Mouse (Mus musculus): ENCODE data around the gene Usp37.
"Not testable (repeated sequence)": the region's sequence is repeated elsewhere in the genome, so short reads cannot be mapped to it uniquely, and the experiment has no call there.

Usp37 gene

DNA sequence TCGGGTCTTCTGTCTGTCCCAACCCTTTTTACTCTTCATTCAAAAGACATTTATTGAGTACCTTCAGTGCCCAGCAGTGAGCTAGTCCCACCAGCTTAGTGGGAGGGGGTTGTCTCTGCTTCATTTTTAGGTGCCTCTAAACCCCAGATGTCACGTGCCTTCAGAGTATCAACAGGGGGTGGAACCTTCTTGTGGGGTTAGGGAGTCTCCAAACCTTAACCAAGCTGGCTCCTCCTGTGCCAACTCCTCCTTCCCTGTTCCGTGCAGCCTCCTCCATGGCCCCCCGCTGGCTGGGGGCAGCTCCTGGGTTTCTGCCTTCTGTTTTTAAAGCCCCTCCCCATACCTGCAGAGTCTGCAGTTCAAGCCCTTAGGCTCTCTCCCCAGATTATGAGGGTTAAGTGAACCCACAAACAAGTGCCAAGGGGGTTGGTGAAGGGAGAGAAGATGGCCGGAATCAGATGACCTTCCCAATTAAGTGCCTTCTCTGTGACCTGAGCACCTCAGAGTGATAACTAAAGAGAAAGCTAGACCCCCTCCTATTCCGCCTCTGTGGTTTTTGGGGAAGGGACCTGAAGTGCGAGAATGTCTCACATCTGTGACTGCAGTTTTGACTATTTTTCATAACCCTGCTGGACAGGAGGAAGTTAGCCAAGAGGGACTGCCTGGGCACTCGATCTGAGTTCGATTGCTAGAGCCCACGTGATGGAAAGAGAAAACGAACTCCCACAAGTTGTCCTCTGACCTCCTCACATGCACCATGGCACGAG lies 147.4 kb downstream of the Usp37 start:
- DNase-seq = not testable (repeated sequence)

DNA sequence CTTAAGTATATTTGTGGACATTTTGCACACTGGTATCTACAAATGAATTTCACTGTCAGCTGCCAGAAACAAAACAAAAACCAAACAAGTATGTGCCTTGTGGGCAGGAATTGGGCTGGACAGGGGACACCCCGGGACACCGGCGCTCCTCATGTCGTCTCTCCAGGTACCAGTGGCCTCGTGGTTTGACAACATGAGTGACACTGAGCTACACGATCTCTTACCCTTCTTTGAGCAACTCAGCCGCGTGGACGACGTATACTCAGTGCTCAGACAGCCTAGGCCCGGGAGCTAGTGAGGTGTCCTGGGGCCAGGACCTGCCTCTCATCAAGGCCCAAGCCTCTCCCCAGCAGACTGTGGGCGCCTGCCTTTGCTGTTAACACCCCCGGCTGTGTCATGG lies 148.8 kb downstream of the Usp37 start:
- peak; percentile 93 for DNase-seq

DNA sequence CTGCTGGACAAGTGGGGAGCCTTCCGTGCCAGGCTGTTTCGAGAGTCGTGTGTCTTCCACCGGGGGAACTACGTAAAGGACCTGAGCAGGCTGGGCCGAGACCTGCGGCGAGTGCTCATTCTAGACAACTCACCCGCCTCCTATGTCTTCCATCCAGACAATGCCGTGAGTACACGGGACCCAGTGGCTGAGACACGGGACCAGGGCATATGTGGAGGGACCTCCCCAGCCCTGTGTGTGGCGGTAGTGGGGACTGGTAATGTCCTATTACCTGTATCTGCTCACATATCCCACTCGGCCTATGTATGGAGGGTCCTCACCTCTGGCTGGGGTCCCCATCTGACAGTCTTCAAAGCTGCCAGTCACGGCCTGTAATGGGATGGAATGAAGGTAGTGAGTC lies 149.2 kb downstream of the Usp37 start:
- peak; percentile 92 for DNase-seq

DNA sequence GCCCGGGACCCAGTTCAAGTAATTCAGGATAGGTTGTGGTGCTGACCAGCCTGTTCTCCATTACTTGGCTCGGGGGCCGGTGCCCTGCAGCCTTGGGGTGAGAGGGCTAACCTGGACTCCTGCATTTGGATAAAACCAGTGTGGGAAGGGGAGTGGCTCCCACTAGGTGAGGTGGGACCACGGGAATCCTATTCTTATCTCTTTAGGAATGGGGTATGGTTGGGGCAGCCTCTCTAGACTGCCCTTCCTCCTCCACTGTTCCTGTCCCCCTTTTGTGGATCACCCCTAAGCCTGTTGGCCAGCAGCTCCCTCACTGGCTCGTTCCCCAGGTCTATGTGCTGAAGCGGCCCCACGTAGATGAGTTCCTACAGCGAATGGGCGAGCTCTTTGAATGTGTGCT lies 149.8 kb downstream of the Usp37 start:
- peak; percentile 94 for DNase-seq

DNA sequence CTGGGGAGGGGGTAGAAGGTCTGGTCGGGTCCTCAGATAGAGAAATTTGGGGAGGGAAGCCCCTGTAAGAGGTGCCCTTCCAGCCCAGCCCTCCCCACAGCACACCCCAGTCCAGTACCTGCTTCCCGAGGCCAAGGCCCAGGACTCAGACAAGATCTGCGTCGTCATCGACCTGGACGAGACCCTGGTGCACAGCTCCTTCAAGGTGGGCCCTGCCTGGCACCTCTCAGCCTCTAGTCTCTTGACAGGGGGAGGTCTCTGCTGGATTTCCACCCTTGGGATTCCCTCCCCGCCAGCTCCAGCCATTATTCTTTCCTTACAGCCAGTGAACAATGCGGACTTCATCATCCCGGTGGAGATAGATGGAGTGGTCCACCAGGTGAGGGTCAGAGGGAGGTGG lies 150.4 kb downstream of the Usp37 start:
- peak; percentile 95 for DNase-seq

DNA sequence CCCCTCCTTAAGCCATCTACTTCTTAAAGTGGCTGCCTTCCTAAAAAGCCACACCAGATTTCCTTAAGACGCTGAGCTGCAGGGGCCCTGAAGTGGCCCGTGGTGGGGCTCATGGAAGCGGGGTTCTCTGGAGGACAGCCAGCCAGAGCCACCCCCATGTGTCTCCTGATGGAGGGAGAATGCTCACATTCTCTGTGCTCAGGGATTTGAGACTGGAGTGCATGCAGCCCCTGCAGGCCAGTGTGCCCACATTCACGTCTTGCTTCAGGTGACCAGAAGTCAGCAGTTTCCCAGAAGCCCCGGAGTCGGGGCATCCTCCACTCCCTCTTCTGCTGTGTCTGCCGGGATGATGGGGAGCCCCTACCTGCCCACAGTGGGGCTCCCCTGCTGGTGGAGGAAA lies 151.1 kb downstream of the Usp37 start:
- peak; percentile 96 for DNase-seq

DNA sequence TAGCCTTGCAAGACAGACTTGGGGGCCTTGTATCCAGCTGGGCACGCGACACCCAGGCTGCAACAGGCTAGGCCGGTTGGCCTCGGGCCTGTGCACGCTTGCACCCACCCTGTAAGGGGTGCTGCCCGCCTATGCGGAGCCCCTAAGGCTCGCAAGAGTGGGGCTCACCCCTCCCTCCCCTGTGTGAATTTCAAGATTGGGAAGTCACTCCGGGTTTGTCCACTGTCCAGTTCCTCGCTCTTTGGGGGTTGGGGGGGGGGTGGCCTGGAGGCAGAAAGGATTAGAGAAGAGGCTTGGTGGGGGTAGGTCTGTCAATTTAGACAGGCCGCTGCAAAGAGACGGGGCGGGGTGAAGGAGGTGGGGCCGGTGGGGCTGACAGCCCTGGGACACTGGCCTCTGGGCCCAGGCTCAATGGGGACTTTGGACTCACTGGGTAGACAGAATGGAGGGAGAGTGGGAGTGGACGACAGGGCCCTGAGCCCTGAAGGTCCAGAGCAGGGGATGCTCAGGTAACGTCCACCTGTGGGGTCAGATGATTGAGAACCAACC lies 151.6 kb downstream of the Usp37 start:
- peak; percentile 96 for DNase-seq

DNA sequence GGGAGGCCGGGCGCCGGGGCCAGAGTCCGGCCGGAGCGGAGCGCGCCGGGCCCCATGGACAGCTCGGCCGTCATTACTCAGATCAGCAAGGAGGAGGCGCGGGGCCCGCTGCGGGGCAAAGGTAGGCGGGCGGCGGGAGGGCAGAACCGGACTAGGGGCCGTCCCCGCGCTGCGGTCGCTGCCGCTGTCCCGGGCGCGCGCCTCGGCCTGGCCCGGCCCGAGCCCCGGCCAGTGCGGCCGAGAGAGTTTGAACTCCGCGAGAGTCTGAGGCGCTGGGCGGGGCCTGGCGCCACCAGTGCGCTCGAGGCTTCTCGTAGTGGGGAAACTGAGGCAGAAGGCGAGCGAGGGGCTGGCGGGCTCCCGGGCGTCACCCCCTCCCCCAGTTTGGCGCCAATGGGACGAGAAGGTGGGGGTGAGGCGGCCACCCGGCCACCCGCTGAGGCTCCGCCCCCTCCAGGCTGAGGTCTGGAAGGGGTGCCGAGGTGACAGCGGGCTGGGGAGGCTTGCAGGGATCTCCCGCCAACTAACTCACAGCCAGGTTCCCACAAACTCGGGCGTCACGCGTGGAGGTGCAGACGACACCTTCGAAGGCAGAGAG lies 152.1 kb downstream of the Usp37 start:
- DNase-seq = peak; percentile 99

DNA sequence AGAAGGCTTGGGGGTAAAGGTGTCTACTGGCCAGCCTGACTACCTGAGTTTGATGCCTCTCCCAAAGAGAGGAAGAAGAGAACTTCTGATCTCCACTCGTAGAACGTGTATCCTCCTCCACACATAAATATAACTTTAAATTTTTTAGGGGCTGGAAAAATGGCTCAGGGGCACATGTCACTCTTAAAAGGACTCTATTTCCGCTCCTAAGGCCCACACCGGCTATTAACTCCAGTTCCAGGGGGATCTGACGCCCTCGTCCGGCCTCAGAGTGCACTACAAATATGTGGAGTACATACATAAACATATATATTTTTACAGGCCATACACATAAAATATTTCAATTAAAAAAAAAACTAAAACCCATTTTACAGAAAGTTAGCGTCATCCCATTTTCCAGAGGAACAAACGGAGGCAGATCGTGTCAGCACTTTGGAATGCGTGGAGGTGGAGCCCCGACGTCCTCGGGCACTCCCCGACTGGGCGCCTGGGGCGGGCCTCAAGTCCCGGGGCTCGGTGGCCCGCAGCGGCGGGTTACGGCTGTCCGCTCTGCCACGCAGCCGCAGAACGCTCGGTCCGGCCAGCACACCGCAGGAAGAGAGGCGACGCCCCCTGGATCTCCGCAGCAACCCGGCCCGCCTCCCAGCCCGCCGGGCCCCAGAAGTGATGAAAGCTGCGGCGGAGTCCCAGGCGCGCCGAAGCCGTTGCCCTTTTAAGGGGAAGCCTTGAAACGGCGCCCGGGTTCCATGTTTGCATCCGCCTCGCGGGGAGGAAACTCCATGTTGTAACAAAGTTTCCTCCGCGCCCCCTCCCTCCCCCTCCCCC lies 152.9 kb downstream of the Usp37 start, which contains the start of gene Ctdsp1:
Gene Ctdsp1, plus strand, starts transcription at position 586 of the 825 bp plus-strand sequence.
- DNase-seq = peak; percentile 100

DNA sequence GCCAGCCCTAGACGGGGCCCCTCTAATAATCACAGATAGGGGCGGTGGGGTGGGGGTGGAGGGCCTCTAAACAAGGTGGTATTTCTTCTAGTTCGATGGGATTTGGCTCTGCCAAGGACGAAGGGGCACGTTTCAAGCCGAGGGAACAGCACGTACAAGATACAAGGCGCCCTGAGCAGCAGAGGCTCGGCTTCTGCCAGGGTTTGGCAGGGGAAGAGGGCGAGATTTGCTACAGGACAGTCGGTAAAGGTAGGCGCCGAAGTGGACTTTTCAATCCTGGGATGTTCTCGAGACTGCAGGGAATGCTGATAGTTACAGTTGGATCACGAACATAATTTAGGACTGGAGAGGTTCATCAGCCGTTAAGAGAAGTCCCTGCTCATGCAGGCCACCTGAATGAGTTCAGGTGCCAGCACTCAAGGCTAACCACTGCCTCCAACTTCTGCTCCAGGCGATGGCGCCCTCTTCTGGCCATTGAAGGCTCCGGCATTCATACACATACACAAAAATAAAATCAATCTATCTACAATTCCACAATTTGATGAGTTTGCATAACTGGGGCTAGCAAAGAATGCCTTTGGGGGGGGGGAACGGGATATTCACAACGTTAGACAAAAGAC lies 153.7 kb downstream of the Usp37 start:
- DNase-seq = peak; percentile 97

DNA sequence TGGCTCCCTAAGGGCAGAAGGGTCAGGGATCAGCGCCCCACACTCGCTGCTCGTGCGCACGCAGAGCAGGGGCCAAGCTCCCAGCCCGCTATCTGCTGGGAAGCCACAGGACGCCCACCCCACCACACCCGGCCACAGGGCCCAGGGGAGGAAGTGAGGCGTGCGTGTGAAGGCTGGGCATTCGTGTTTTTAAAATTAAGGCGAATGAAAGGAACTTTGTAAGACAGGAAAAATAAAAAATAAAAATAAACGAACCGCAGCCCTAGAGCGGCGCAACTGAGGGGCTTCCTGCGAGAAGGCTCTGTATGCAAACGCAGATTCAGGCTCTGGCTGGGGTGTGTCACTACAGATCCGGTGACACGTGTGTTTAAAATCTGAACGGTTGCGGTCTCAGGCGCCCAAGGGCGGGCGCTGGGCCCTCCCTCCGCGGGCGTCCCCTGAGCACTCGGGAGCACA lies 154.2 kb downstream of the Usp37 start:
- peak; percentile 97 for DNase-seq

DNA sequence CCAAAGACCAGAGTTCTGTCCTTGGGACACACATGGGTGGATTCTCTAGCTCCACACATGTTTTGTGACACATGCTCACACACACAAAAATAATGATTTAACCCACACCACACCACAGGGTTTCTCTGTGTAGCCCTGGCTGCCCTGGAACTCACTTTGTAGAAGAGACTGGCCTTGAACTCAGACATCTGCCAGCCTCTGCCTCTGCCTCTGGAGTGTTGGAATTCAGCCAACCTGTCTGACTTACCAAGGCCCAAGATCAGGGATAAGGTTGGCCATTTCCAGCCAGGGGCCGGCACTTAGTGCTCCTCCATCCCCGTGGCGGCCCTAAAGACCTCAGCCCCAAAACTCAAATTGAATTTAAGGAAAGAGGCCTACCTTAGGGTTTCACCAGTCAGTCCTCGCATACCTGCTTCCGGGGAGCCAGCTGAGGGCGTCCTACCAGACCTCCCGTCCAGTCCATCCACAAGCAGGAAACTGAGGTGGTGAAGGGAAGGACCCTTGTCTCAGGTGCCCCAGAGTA lies 155.6 kb downstream of the Usp37 start:
- peak; percentile 92 for DNase-seq

DNA sequence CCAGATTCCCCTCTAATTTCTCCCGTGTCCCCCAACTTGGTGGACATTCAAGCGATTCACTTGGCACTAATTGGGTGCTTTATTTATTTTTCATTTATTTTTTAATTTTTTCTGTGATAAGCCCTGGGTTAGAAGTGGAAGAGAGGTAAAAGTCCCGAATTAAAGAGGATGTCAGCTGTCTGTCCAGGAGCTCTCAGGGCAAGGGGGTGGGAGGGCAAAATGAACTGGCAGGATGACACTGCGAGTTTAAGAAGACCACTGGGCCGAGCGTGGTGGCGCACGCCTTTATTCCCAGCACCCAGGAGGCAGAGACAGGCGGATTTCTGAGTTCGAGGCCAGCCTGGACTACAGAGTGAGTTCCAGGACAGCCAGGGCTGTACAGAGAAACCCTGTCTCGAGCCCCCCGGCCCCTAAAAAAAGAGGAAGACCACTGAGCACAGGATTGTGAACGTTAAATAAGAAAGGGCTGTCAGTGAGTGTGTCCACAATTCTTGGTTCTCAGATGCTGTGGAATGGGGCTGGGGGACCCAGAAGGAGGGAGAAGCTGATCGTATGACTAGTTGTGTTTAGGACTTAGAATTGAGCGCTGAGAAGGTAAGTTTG lies 156.6 kb downstream of the Usp37 start:
- DNase-seq = peak; percentile 93

DNA sequence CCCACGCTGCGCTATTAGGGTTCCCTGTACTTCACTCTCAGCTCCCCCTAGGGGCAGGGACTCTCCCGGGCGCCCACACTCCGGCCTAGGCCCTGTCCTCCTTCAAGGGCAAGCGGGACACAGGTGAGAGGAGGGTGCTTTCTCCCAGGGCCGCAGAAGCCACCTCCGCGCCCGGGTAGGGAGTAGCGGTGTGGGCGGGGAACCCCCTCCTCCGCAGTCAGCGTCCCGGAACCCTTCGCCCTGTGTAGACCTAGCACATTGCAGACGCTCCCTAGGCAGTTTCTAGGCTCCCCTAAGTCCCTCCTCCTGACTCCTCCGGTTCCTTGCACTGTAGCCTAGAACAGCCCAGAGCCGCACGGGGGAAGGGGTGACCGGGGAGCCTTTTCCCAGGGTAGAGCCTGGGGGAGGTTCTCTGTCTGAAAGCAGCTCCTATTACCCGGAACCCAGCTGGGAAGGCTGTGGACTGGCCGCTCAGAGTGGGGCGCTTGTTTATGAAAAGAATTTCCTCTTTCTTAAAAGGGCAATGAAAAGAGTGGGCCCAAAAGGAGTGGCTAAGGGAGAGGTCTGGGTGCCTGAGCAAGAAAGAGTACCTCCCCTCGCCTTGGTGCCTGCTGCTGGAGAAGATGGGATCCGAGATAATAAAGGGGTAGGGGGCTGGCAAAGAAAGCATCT lies 157.2 kb downstream of the Usp37 start:
- DNase-seq = peak; percentile 100

DNA sequence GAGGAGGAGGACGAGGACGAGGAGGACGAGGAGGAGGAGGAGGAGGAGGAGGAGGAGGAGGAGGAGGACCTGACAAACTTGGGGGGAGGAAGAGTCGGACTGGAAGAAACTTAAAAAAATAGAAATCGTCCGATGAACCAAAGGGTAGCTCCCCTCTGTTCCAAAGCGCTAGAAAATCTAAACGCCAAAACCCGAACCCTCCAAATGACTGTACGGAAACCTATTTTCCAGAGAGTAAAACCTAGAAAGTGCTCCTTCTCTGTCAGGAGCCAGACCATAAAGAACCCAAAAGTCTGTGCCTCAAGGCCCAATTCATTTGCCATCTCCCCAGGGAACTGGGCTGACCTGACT lies 157.7 kb downstream of the Usp37 start:
- no peak for DNase-seq

DNA sequence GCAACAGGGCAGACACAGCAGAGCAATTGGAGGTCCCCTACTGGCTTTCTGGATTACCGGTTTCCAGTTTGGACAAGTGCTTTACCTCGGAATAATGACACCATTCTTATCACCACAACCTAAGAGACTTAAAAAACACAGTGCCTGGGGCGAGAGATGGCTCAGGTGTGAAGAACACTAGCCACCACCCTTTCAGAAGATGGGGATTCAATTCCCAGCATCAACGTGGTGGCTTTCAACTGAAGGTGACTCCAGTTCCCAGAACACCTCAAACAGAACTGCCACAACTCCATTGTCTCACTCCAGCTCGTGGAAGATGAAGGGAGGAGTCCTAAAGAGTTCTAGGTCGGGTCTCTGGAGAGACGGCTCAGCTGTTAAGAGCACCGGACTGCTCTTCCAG lies 158.6 kb downstream of the Usp37 start:
- DNase-seq = no peak

All from heart, adult 11 months (tissue).